18 mouse cellular contexts compared by ENCODE assay signal in genomic region chr4:151959849-151960512, GRCm38 (mm10). TPM values are rescaled to one million over a fixed set of nuclear protein-coding genes. Genes with fewer than 3 reads are reported as not detected.
DNase-seq lines count a peak whose midpoint lies in the region; ATAC-seq and TF ChIP-seq lines count a peak whose summit lies in the region.
"Had no signal": no experiment of that assay in that cellular context is flagged by ENCODE, and none has a peak within 500 bp of the region (broad histone marks: within the 10 kb centered on the region; RNA-seq: fewer than 3 reads in every experiment).

No protein-coding gene starts in this region.

- no peaks in the 10 kb centered on the region for H3K27me3 ChIP-seq in megakaryocyte, embryonic 14.5 days (replicated peaks)
- H3K27me3 ChIP-seq in erythroblast, embryonic 14.5 days (ENCODE audit: control insufficient read depth) = no peaks in the 10 kb centered on the region
- H3K27me3 ChIP-seq in stomach, embryonic 15.5 days (replicated peaks) = no peaks in the 10 kb centered on the region
- H3K27me3 ChIP-seq: embryonic facial prominence, embryonic 15.5 days; midbrain, embryonic 13.5 days had no signal

- WGBS in stomach, embryonic 15.5 days = 86% methylated on average over 11 of the region's 11 CpGs

- H3K4me3 ChIP-seq in gastrocnemius, adult 2 months = no peak overlapping the region
- H3K4me3 ChIP-seq in megakaryocyte, embryonic 14.5 days (replicated peaks) = peak overlapping the region; percentile 81
- peak overlapping the region; percentile 32 for H3K4me3 ChIP-seq in erythroblast, embryonic 14.5 days (replicated peaks)
- H3K4me3 ChIP-seq in stomach, embryonic 15.5 days (replicated peaks) = no peak overlapping the region
- H3K4me3 ChIP-seq: embryonic facial prominence, embryonic 15.5 days; layer of hippocampus, adult 2 months; midbrain, embryonic 13.5 days had no signal

- DNase-seq in gastrocnemius, adult 2 months = peak; percentile 7
- DNase-seq in gastrocnemius, adult 8-10 months (ENCODE audit: low spot score in 2 of 2) = no peak
- DNase-seq in left cerebral cortex, postnatal 14 days (ENCODE audit: low spot score in 2 of 2) = no peak
- no peak for DNase-seq in thymus, postnatal 25 days
- DNase-seq: cerebellum, adult 9-11 months; kidney, adult 18-20 months; kidney, postnatal 10 days; left cerebral cortex, postnatal 4 days; thymus, postnatal 36 days had no signal

- intact Hi-C loops in gastrocnemius, adult 2 months (cut with DNase I) = no loop called here
- intact Hi-C loops in left cerebral cortex, postnatal 14 days (cut with DNase I) = no loop called here

- H3K9ac ChIP-seq in stomach, embryonic 15.5 days = no peak overlapping the region
- H3K9ac ChIP-seq: embryonic facial prominence, embryonic 15.5 days; hindbrain, embryonic 14.5 days; midbrain, embryonic 13.5 days had no signal

- H3K27ac ChIP-seq in gastrocnemius, adult 2 months = no peak overlapping the region
- H3K27ac ChIP-seq in stomach, embryonic 15.5 days = peak overlapping the region; percentile 44; the same call in 1 of the 2 replicates
- H3K27ac ChIP-seq: embryonic facial prominence, embryonic 15.5 days; hindbrain, embryonic 14.5 days; layer of hippocampus, adult 2 months; midbrain, embryonic 13.5 days had no signal

- H3K4me1 ChIP-seq in megakaryocyte, embryonic 14.5 days = peaks cover 78% of the 10 kb centered on the region
- peaks cover 97% of the 10 kb centered on the region for H3K4me1 ChIP-seq in erythroblast, embryonic 14.5 days (ENCODE audit: control insufficient read depth)
- 0 out of 2 replicates have a peak, but pooled peaks cover 7% of the 10 kb centered on the region for H3K4me1 ChIP-seq in stomach, embryonic 15.5 days
- H3K4me1 ChIP-seq: midbrain, embryonic 13.5 days had no signal

- TF ChIP-seq CTCF in gastrocnemius, adult 2 months (IDR thresholded peaks at IDR 0.05) = no peak

- no peak overlapping the region for H3K4me2 ChIP-seq in stomach, embryonic 15.5 days
- H3K4me2 ChIP-seq: embryonic facial prominence, embryonic 15.5 days; hindbrain, embryonic 14.5 days; midbrain, embryonic 13.5 days had no signal

- no peak for ATAC-seq in megakaryocyte, adult 5-6 weeks (ENCODE audit: poor library complexity, severe bottlenecking)
- ATAC-seq in stomach, embryonic 15.5 days (ENCODE audit: insufficient read depth, low FRiP score, low read depth) = no peak
- ATAC-seq: forebrain, embryonic 14.5 days; midbrain, embryonic 13.5 days had no signal

- peaks cover 81% of the 10 kb centered on the region for H3K36me3 ChIP-seq in megakaryocyte, embryonic 14.5 days (replicated peaks; ENCODE audit: low read length)
- peaks cover 96% of the 10 kb centered on the region for H3K36me3 ChIP-seq in erythroblast, embryonic 14.5 days (ENCODE audit: control insufficient read depth)
- H3K36me3 ChIP-seq in stomach, embryonic 15.5 days = peaks cover 34% of the 10 kb centered on the region

- H3K9me3 ChIP-seq in megakaryocyte, embryonic 14.5 days = peaks cover 6% of the 10 kb centered on the region; the same call in 1 of the 2 replicates
- peaks cover 10% of the 10 kb centered on the region for H3K9me3 ChIP-seq in erythroblast, embryonic 14.5 days (ENCODE audit: control insufficient read depth, low read length)
- no peaks in the 10 kb centered on the region for H3K9me3 ChIP-seq in stomach, embryonic 15.5 days
- H3K9me3 ChIP-seq: embryonic facial prominence, embryonic 15.5 days; midbrain, embryonic 13.5 days had no signal

RNA-seq across cellular contexts. Expression of gene Dnajc11, which starts 26.5 kb away (rescaled TPM):
- total RNA-seq in gastrocnemius, adult 2 months (2021) = 10 to 100 TPM; 52.8 to 70.8 TPM
- 10 to 100 TPM; 38.7 to 58.6 (median 46.5) TPM for total RNA-seq in gastrocnemius, adult 8-10 months (2022)
- 22.6 and 28.7 TPM in 2 replicates for polyA plus RNA-seq in megakaryocyte, embryonic 14.5 days (2012; ENCODE audit: insufficient read depth, low replicate concordance)
- total RNA-seq in megakaryocyte, adult 5-6 weeks (2015) = 18.1 and 18.5 TPM in 2 replicates
- 34.7 and 39.4 TPM in 2 replicates for total RNA-seq in megakaryocyte, adult 5-6 weeks (2017)
- 7.6 and 11.2 TPM in 2 replicates for polyA plus RNA-seq in erythroblast, embryonic 14.5 days (2012)
- polyA plus RNA-seq in stomach, embryonic 15.5 days (2015; fragmentation: Nextera tagmentation; extraction: Ambion mirVana) = 55.2 and 67.3 TPM in 2 replicates
- 10 to 100 TPM; 70.8 to 74.7 TPM for total RNA-seq in left cerebral cortex, postnatal 14 days (2021)

RNA-seq across cellular contexts. Expression of gene Thap3, which starts 28.8 kb away (rescaled TPM):
- 10 to 100 TPM; 31.1 to 32.5 TPM for total RNA-seq in gastrocnemius, adult 2 months (2021)
- 10 to 100 TPM; 30.4 to 33.6 (median 32.1) TPM for total RNA-seq in gastrocnemius, adult 8-10 months (2022)
- polyA plus RNA-seq in megakaryocyte, embryonic 14.5 days (2012; ENCODE audit: insufficient read depth, low replicate concordance) = 27.3 and 48.0 TPM in 2 replicates
- total RNA-seq in megakaryocyte, adult 5-6 weeks (2015) = 9.6 and 11.2 TPM in 2 replicates
- 10.3 and 12.9 TPM in 2 replicates for total RNA-seq in megakaryocyte, adult 5-6 weeks (2017)
- polyA plus RNA-seq in erythroblast, embryonic 14.5 days (2012) = 1.8 and 2.4 TPM in 2 replicates
- 39.4 and 39.7 TPM in 2 replicates for polyA plus RNA-seq in stomach, embryonic 15.5 days (2015; fragmentation: Nextera tagmentation; extraction: Ambion mirVana)
- 10 to 100 TPM; 16.1 to 19.3 TPM for total RNA-seq in left cerebral cortex, postnatal 14 days (2021)

RNA-seq across cellular contexts. Expression of gene Phf13, which starts 36.1 kb away (rescaled TPM):
- total RNA-seq in gastrocnemius, adult 2 months (2021) = 1 to 10 TPM; 4.5 to 4.6 TPM
- total RNA-seq in gastrocnemius, adult 8-10 months (2022) = 1 to 10 TPM; 3.9 to 4.8 (median 4.5) TPM
- polyA plus RNA-seq in megakaryocyte, embryonic 14.5 days (2012; ENCODE audit: insufficient read depth, low replicate concordance) = 3.9 and 7.9 TPM in 2 replicates
- total RNA-seq in megakaryocyte, adult 5-6 weeks (2015) = 3.9 and 5.6 TPM in 2 replicates
- 4.0 and 4.5 TPM in 2 replicates for total RNA-seq in megakaryocyte, adult 5-6 weeks (2017)
- 0.99 and 1.0 TPM in 2 replicates for polyA plus RNA-seq in erythroblast, embryonic 14.5 days (2012)
- 22.1 and 23.4 TPM in 2 replicates for polyA plus RNA-seq in stomach, embryonic 15.5 days (2015; fragmentation: Nextera tagmentation; extraction: Ambion mirVana)
- total RNA-seq in left cerebral cortex, postnatal 14 days (2021) = 10 to 100 TPM; 14.2 to 14.4 TPM

RNA-seq across cellular contexts. Expression of gene Klhl21, which starts 48.6 kb away (rescaled TPM):
- total RNA-seq in gastrocnemius, adult 2 months (2021) = 100 to 1,000 TPM in 1 of 2 experiments, 10 to 100 TPM in 1; 92.5 to 125 TPM
- total RNA-seq in gastrocnemius, adult 8-10 months (2022) = 100 to 1,000 TPM; 125 to 158 (median 140) TPM
- polyA plus RNA-seq in megakaryocyte, embryonic 14.5 days (2012; ENCODE audit: insufficient read depth, low replicate concordance) = 4.4 and 7.1 TPM in 2 replicates
- total RNA-seq in megakaryocyte, adult 5-6 weeks (2015) = 2.6 and 3.8 TPM in 2 replicates
- 3.1 and 4.1 TPM in 2 replicates for total RNA-seq in megakaryocyte, adult 5-6 weeks (2017)
- polyA plus RNA-seq in erythroblast, embryonic 14.5 days (2012) = 0.97 and 1.1 TPM in 2 replicates
- polyA plus RNA-seq in stomach, embryonic 15.5 days (2015; fragmentation: Nextera tagmentation; extraction: Ambion mirVana) = 13.5 and 14.0 TPM in 2 replicates
- total RNA-seq in left cerebral cortex, postnatal 14 days (2021) = 10 to 100 TPM; 12.7 to 13.4 TPM

Comparison
In these comparisons a context has a peak if more than half of its experiments do, and no peak if none do; other contexts are left out.
1. H3K4me3 ChIP-seq: peak in megakaryocyte, embryonic 14.5 days (single experiment) and erythroblast, embryonic 14.5 days (single experiment); none in gastrocnemius, adult 2 months (single experiment) and stomach, embryonic 15.5 days (single experiment).